Mouse (Mus musculus) lung, adult 2 months (tissue): ENCODE measurements around the gene Aen.

Experiments
- CTCF ChIP-seq: fragments of 200-500 bp; IDR thresholded peaks from 2 replicates; pipeline ENCODE4 v1.5.1; 2011; ENCODE audit warnings: mild to moderate bottlenecking, low read length, control low read depth; ENCODE audit not compliant: insufficient read depth
- POLR2A ChIP-seq: fragments of 200-500 bp; IDR thresholded peaks from 2 replicates; pipeline ENCODE4 v1.6.1; 2011; ENCODE audit warnings: low read depth, mild to moderate bottlenecking, control low read depth, low read length, borderline replicate concordance; ENCODE audit errors: extremely low read depth

- TF ChIP-seq CTCF (no peak), POLR2A (no peak)
Observed at GRCm38 (mm10) chr7:78854051-78854450, 41.6 kb upstream of the Aen start.
